Mouse (Mus musculus): ENCODE results near the gene Kpnb1. TPM values are rescaled to one million over a fixed set of nuclear protein-coding genes. Genes with fewer than 3 reads are reported as not detected.

Kpnb1 gene
- polyA plus RNA-seq, 1 experiment from 2014 or later: 98.3 TPM

Small RNA genes lying within 50 kb of the gene (microRNA-seq; reads per million reads assigned to microRNA genes)
- gene Mir7235: not detected

Other genes starting within 250 kb of the Kpnb1 start
- gene Pnpo, start 243.9 kb downstream of the Kpnb1 start, polyA plus RNA-seq (2016; fragmentation: Nextera tagmentation; extraction: Ambion mirVana): 36.8 and 40.7 TPM in 2 replicates
- gene Sp2, start 204.9 kb downstream of the Kpnb1 start, polyA plus RNA-seq (2016; fragmentation: Nextera tagmentation; extraction: Ambion mirVana): 29.7 and 30.9 TPM in 2 replicates
- 1.8 and 2.1 TPM in 2 replicates for gene Sp6, start 174.5 kb downstream of the Kpnb1 start, polyA plus RNA-seq (2016; fragmentation: Nextera tagmentation; extraction: Ambion mirVana)
- gene Scrn2, start 157.9 kb downstream of the Kpnb1 start, polyA plus RNA-seq (2016; fragmentation: Nextera tagmentation; extraction: Ambion mirVana): 44.1 and 44.6 TPM in 2 replicates
- 2.6 and 2.7 TPM in 2 replicates for gene Lrrc46, start 146.5 kb downstream of the Kpnb1 start, polyA plus RNA-seq (2016; fragmentation: Nextera tagmentation; extraction: Ambion mirVana)
- gene Mrpl10, start 146.3 kb downstream of the Kpnb1 start, polyA plus RNA-seq (2016; fragmentation: Nextera tagmentation; extraction: Ambion mirVana): 84.6 and 88.3 TPM in 2 replicates
- gene Osbpl7, start 137.3 kb downstream of the Kpnb1 start, polyA plus RNA-seq (2016; fragmentation: Nextera tagmentation; extraction: Ambion mirVana): 8.4 and 8.9 TPM in 2 replicates
- gene Tbx21, start 72.5 kb downstream of the Kpnb1 start, polyA plus RNA-seq (2016; fragmentation: Nextera tagmentation; extraction: Ambion mirVana): 0.23 and 0.37 TPM in 2 replicates
- 3.9 and 4.0 TPM in 2 replicates for gene Tbkbp1, start 36.4 kb downstream of the Kpnb1 start, polyA plus RNA-seq (2016; fragmentation: Nextera tagmentation; extraction: Ambion mirVana)
- gene Npepps, start 92.8 kb upstream of the Kpnb1 start, polyA plus RNA-seq (2016; fragmentation: Nextera tagmentation; extraction: Ambion mirVana): 96.2 and 101 TPM in 2 replicates
- gene Mrpl45, start 127.8 kb upstream of the Kpnb1 start, polyA plus RNA-seq (2016; fragmentation: Nextera tagmentation; extraction: Ambion mirVana): 66.5 and 69.5 TPM in 2 replicates
- 0.01 and 0.04 TPM in 2 replicates for gene Gpr179, start 164.2 kb upstream of the Kpnb1 start, polyA plus RNA-seq (2016; fragmentation: Nextera tagmentation; extraction: Ambion mirVana)
- gene Socs7, start 174.7 kb upstream of the Kpnb1 start, polyA plus RNA-seq (2016; fragmentation: Nextera tagmentation; extraction: Ambion mirVana): 3.8 and 4.2 TPM in 2 replicates
- 1.6 and 2.2 TPM in 2 replicates for gene Arhgap23, start 227.7 kb upstream of the Kpnb1 start, polyA plus RNA-seq (2016; fragmentation: Nextera tagmentation; extraction: Ambion mirVana)

Measured in forebrain, embryonic 10.5 days (tissue).